Mouse (Mus musculus) layer of hippocampus, postnatal 10 days (tissue): Measurements from ENCODE around the gene Tbx10. TPM values are rescaled to one million over a fixed set of nuclear protein-coding genes. Genes with fewer than 3 reads are reported as not detected.
"Not testable (repeated sequence)": the region's sequence is repeated elsewhere in the genome, so short reads cannot be mapped to it uniquely, and the experiment has no call there.

Experiments
- DNase-seq, 2 experiments: peaks; one replicate each; pipeline ENCODE4 v3.0.0; 2021; ENCODE audit warnings: low spot score in 2 of 2
- total RNA-seq, 2 experiments: library from RNA; stranded (reverse); gene quantifications; 2 replicates each; pipeline ENCODE4 v1.2.3; 2021

Gene Tbx10
- total RNA-seq, 2 experiments from 2014 or later: not detected

DNA sequence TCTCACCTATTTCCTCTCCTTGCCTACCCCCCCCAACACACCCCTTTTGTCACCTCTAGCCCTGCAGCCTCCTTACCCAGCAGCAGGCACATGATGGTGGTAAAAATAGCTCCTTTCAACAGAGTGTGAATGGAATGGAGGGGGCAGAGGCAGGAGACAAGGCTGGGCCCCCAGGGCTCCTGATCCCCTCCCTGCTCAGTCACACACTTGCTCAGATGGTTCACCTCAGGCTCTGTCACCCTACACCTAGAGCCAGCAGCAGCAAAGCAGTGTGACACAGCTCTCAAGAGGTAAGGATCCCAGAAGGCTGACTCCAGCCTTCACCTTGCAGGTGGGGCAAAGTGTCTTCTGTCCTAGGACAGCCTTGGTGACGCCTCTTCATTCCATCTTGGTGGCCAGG is 10.6 kb downstream of the Tbx10 start, which contains the start of gene Doc2g:
Doc2g (plus strand) TSS at position 202 of the 400 bp plus-strand sequence.
- no peak for DNase-seq

DNA sequence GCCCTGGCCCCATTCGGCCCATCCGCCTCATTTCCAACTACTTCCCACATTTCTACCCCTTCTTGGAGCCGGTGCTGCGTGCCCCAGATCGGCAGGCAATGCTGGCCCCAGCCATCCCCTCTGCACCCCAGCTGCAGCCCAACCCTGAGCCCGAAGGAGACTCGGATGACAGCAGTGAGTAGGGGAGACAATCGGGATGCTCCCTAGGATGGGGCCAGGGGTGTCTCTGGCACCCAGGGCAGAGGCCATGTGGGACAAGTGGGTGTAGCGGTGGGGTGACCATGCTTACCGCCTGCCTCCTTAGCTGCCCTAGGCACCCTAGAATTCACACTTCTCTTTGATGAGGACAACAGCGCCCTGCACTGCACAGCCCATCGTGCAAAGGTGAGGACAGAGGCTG is 11.1 kb downstream of the Tbx10 start:
- no peak for DNase-seq

DNA sequence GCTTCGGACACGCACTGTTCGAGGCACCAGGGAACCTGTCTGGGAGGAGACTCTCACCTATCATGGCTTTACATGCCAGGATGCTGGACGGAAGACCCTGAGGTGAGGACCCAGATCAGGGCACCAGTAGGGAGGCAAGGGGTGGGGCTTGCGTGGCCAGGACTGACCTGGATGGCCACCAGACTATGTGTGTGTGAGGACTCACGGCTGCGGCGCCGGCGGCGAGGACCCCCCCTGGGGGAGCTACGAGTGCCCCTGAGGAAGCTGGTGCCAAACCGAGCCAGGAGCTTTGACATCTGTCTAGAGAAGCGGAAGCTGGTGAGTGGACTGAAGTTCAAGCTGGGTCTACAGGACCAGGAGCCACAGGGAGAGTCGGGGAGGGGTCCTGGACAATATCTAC is 11.8 kb downstream of the Tbx10 start:
- no peak for DNase-seq

DNA sequence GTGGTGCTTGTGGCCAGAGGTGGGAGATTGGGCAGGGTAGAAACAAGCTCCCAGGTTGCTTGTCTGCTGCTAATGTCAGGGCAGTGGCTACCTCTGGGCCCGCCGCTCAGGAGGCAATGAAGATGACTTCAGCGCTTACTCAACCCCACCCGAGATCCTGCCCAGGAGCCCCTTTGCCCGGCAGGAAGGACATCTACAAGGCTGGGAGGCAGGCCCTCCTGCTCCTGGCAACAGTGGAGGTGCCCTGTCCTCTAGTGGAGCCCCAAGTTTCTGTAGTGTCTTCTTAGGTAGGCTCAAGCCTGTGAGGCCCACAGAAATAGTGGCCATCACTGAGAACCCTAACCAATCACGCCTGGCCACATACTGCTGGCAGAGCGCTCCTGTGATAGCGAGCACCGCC is 12.5 kb downstream of the Tbx10 start:
- DNase-seq: no peak

DNA sequence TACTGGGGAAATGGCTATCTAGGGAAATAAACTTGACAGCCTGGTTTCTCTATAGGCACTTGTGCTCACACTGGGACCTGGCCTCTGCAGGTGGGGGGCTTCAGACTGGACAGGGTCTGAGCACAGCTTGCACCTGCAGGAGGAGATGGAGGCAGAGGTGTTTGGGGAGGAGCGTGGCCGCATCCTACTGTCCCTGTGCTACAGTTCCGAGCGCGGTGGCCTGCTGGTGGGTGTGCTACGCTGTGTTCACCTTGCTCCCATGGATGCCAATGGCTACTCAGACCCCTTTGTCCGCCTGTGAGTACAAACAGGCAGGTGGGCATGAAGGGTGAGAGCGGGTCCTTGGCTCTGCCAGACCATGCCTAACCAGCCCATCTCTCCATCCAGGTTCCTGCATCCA is 13.4 kb downstream of the Tbx10 start:
- no peak for DNase-seq

DNA sequence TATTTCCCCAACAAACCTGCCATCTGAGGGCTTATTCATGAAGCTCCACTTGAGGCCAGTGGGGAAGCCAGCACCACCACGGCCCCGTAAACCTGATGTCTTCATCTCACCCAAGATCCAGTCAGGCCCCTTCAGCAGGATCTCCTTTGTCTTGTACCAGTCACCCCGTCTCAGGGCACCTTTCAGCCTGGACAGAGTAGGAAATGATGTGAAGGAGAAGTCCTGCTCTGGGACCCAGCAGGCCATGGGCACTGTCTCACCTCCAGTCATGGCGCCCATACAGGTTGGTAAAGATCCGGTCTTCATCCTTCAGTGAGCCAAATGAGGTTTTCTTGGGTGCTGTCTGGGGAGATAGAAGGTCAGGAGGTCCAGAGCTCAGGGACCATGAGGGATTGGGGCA is 18.5 kb downstream of the Tbx10 start:
- no peak for DNase-seq

DNA sequence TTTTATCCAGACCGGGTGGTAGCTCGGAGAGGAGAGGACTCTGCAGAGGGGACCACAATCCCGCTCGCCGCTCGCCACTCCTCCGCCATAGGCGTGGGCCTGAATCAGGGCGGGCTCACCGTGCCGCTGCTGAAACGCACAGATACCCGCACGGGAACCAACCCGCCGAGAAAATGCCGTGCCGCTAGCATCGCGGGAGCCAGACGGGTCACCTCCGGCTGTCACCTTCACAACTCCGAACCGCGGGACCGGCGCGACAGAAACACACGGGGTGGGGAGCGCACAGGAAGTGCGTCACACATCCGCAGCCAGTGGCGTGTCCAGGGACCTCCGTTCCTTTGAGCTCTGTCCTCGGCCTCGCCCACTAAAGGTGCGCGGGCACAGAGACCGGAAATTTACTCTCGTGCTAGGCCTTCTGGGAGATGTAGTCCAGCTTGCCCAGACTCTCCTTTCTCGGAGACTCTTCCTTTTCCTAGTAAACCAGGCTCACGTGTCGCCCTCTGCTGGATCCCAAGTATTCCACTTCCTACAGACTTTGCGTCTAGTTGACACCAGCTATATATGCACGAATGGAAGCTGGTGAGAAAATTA is 20.0 kb downstream of the Tbx10 start, which contains the start of gene Ndufv1:
Ndufv1 (minus strand) TSS at position 375 of the 591 bp plus-strand sequence.
- DNase-seq: peak; percentile 94 to 95

DNA sequence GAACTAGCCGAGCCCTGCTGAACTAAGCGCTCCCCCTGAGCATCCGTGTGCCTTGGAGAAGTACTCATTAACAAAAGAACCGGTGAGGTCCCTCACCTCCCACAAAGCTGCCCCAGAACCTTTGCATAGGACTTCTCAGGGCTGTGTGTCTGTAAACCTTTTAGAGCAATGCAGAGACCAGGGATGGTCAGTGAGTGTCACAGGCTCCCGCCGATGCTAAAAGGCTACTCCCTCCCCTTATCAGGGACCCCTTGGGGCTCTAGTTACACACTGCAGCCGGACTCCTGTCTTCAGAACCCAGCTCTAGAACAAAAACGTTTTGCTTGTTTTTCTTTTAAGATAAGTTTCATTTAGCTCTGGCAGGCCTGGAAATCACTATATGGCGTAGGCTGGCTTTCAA is 20.5 kb downstream of the Tbx10 start:
- peak in 1 of 2 experiments; percentile 25 for DNase-seq

DNA sequence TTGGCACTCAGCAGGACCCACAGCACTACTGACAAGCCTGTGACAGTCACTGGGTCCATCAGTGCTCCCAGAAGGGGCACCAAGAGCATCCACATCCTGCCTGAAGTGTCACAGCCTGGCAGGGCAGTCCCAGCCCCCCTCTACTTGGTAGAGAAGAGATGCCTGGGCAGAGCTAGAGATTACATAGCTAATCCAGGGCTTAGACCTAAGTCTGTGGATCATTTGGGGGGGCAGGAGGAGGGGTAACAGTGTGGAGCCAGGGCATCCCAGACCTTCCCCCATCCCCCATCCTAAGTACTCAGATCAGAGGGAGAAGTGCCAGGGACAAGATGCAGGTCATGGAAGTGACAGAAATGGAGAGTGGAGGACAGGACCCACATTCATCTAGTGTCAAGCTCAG is 22.2 kb downstream of the Tbx10 start:
- DNase-seq: no peak

DNA sequence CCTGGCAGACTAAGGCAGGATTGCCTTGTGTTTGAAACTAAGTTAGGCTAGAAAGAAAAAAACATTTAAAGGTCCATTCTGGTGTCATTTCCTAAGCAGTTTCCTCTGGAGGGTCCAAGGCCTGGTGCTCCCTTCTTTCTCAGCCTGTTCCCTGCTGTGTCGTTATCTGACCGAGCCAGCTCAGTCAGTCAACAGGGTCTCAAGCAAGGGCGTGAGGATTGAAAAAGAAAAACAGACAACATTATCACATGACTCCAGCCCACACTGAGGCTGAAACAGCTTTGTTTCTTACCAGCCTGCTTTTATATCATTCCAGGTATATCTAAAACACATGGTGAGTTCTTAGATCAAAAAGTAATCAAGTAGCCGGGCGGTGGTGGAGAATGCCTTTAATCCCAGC is 23.1 kb downstream of the Tbx10 start:
- DNase-seq: no peak

DNA sequence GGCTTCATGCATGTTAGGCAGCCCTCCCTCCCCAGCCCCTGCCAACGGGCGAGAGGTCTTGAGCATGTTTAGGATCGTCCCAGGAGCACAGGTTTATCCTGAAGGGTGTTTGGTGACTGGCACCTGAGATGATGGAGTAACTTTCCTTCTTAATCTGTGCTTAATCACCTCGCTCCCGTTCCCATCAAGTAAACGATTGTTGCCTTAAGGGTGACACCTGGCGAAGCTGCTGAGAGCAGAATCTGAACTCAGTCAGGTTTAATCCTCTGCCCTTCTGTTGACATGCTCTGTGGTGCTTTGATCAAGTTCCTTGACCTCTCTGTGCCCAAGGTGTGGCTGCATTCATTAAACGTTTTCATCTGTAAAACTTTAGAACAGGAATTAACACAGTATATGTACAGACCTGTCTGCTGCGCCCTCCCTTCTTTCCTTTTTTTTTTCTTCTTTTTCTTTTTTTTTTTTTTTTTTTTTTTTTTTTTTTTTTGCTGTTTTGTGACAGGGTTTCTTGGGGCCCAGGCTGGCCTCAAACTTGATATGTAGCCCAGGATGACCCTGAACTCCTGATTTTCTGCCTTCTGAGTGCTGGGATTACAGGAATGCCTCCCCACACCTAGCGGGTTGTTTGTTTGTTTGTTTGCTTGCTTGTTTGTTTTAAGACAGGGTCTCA is 25.5 kb downstream of the Tbx10 start:
- no peak for DNase-seq

DNA sequence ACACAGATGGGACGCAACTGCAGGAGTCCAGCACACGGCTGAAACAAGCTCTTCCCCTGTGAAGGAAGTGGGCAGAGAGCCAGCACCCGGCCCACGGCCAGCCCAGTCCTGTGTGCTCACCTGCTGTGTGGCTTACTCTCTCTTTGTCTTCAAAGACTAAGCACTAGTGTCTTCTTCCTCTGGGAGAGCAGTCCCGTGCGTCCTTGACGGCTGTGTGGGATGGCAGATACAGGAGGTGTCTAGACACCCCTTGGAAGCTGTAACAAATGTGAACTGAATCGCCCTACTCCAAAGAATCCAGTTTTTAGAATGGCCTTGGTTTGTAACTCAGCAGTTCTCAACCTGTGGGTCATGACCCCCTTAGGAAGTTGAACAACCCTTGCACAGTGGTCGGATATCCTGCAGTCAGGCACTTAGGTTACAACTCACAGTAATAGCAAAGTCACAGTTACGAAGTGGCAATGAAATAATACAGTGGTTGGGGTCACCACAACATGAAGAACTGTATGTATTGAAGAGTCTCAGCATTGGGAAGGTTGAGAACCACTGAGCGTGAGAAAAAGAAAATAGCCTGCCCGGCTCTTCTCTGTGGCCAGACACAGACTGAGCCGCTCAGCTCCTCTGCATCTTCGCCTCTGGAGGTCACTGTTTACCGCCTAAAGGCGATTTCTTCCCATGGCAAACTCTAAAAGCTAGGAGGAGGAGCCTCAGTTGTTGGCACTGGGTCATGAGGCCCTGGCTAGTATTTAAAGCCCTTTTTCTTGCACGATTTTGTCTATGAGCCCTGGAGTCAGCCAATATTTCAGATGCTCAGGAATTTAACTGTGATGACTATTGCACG is 26.4 kb downstream of the Tbx10 start:
- DNase-seq: peak; percentile 77 to 83

DNA sequence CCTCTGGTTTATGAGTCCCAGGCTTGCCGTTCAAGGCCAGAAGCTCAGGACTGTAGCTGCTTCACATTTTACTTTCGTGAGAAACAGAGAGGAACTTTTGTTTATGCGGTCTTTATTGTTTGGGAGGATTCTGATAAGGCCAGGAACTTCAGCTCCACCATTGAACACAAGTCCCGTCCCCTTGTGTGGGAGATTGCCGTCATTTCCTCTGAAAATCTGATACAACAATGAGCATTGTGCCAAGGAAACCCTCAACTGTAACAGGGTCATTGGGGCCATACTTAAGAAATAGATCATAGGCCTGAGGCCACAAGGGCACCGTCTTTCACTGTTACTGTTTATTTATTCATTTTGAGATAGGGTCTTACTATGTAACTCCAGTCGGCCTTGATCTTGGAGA is 30.6 kb downstream of the Tbx10 start:
- no peak for DNase-seq

DNA sequence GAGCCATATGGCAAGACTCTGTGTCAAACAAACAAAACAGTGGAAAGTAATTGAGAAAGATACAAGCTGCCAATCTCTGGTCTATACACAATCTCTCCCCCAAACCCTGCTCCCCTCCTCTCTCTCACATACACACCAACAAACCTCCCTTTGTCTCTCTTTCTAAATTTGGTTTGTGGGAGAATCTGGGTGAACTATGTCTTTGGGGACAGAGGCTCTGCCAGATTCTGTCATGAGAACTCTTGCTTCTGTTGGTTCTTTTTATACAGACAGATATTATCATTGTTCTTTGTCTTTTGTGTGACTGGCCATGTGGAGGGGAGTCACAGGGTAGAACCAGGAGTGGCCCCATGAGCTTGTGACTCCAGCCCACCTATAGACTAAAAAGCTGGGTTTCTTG is 35.0 kb downstream of the Tbx10 start:
- no peak for DNase-seq

DNA sequence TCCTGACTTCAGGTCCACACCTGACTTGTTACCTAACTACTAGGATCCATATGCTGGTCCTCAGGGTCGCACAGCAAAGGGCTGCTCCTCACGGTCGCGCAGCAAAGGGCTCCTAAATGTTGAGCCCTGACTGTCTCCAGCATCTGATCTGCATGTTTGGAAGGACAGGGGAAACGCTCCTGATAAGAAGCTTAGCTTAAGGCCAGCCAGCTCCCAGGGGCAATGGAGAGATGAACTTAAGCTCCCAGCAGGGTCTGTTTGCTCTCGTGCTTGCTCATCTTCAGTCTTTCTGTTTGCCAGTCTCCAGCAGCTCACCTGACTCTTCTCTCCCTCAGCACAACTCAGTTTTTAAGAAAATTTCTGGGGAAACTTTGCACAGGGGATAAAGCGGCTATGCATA is 40.1 kb downstream of the Tbx10 start:
- no peak for DNase-seq

DNA sequence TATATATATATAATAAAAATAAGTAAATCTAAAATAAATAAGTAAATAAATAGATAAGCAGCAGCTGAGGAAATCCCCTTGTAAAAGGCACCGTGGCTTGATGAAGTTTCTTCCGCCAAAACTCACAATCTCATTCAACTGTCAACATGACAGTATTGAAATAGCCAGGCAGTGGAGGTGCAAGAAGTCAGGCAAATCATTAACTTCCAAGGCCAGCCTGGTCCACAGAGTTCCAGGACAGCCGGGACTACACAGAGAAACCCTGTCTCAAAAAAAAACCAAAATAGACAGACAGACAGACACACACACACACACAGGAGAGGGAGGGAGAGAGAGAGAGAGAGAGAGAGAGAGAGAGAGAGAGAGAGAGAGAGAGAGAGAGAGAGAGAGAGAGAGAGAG is 40.7 kb downstream of the Tbx10 start:
- DNase-seq: no peak

DNA sequence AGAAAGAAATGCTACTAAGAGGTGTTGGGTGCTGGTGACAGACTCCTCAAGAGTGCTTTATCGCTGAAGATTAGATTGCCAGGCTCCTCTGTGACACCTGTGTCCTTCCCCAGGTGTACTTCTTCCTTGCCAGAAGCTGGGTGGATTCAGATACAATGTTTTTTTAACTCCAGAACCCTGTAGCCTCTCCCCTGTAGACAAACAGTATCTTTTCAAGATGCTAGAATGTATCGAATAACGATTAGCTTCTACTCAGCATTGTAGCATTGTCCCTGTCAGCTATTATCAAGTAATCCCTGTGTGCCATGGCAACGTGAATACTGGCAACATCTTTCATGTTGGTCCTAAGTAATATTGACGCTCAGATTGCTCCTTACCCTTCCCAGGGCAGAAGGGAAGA is 41.2 kb downstream of the Tbx10 start:
- DNase-seq: no peak

DNA sequence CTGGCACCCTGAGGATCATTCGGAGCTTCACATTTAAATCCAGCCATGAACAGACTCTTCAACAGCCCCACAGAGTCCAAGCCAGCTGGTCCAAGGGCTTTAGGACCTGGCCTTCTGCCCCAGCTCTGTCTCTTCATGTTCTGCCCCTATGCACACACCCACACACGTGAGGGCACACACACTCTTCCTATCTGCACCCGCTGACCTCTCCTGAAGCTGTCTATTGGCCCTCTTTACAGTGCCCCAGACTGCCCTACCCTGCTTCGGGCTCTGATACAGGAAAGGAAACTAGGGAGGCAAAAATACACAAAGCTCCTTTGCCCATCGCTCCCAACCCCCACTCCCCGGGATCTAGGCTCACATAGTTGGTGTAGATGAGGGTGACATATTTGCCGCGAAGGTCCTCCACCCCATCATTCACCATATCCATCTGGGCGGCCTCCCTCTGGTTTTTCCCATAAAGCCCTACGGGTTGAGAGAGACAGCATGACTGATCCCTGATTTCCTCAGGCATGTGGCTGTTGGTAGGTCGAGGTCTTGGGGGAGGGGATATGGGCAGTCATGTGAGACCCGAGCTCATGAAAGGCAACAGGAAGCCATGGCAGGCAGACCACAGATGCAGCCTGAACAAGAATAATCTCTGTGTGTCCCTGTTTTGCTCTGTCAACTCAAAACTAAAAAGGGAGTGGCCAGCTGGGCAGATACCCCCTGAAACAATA is 43.9 kb downstream of the Tbx10 start:
- DNase-seq: no peak

DNA sequence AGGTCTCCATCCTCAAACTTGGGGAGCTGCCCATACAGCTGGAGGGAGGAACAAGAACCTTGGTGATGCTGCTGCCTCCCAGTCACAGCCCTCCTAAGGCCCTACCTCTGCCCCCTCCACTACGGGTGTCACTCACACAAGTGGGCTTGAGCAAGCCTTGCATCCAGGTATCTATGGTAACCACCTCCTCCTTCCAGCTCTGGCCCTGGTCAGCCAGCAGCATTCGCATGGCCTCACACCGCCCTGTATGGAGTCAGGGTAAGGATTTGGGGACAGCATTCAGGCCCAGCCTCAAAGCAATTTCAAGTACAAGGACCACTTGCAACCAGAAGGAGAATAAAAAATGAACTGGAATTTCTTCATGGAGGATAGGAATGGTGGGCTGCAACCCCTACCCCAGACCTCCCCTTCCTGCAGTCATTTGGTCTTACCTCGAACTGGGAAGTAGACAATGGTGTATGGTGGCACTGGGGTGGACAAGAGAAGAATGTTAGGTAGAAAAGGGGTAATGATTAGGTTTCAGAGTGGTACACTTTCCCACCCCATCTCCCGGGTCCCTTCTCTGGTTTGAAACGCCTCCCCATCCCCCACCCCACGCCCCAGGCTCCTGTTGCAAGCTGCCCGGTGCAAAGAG is 44.7 kb downstream of the Tbx10 start:
- DNase-seq: not testable (repeated sequence)

DNA sequence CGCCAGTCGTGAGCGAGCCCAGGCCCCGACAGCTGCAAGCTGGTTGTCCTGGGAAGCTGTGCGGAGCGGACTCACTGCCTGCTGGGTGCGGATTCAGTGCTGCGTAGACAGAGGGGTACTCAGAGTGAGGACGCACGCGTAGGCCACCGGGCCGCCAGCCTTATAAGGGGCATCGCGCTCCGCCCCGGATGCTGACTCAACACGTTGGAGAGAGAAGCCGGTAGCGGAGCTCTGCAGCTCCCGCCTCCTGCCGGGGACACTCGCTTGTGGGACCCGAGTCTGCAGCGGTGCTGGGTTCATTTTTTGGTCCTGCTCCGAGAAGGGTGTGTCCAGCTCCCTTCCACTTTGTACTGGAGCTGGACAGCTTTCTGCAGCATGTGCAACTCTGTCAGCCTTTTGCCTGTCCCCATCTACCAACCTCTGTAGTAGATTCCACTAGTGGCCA is 45.3 kb downstream of the Tbx10 start, which contains the start of gene Gstp1:
Gstp1 (minus strand) TSS at position 198 of the 445 bp plus-strand sequence.
- DNase-seq: peak; percentile 78 to 87

DNA sequence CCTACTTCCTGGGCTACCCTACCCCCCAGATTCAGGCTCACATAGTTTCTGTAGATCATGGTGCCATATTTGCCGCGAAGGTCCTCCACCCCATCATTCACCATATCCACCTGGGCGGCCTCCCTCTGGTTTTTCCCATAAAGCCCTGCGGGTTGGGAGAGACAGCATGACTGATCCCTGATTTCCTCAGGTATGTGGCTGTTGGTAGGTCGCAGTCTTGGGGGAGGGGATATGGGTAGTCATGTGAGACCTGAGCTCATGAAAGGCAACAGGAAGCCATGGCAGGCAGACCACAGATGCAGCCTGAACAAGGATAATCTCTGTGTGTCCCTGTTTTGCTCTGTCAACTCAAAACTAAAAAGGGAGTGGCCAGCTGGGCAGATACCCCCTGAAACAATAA is 48.4 kb downstream of the Tbx10 start:
- not testable (repeated sequence) for DNase-seq
